In genomic region chr8:13757805-13758727, GRCm38 (mm10) we compare ENCODE assay signal across 8 mouse cellular contexts. TPM values are rescaled to one million over a fixed set of nuclear protein-coding genes. Genes with fewer than 3 reads are reported as not detected.
DNase-seq lines count a peak whose midpoint lies in the region; ATAC-seq lines count a peak whose summit lies in the region.

No protein-coding gene starts in this region.

- H3K27me3 ChIP-seq in liver, embryonic 12.5 days (replicated peaks) = 0 out of 2 replicates have a peak, but pooled peaks cover 7% of the 10 kb centered on the region

- H3K27ac ChIP-seq in liver, embryonic 12.5 days = peak overlapping the region; percentile 80

- WGBS in liver, embryonic 12.5 days (ENCODE audit: insufficient replicate concordance) = under 1% methylated on average over 36 of the region's 38 CpGs

- H3K36me3 ChIP-seq in liver, embryonic 12.5 days = peaks cover 36% of the 10 kb centered on the region

- H3K9me3 ChIP-seq in liver, embryonic 12.5 days (replicated peaks) = no peaks in the 10 kb centered on the region

- DNase-seq in 3134 (ENCODE audit: extremely low read depth, insufficient read length, low spot score) (peak; percentile 23), MEL-GATA-1-ER (ENCODE audit: extremely low read depth, low read depth) (peak; percentile 64)
- DNase-seq in cerebellum, postnatal 36 days = peak; percentile 13 to 20
- DNase-seq in heart, adult 9 months (ENCODE audit: low spot score in 2 of 2) = peak; percentile 17 to 34
- DNase-seq in kidney, adult 9 months = peak; percentile 57
- peak; percentile 33 to 65 for DNase-seq in thymus, postnatal 10 days (ENCODE audit: low spot score in 2 of 2)

- peak overlapping the region; percentile 98 for H3K4me3 ChIP-seq in liver, embryonic 12.5 days

- ATAC-seq in liver, embryonic 12.5 days = peak; percentile 74
- peak; percentile 29; the same call in 1 of the 2 replicates for ATAC-seq in monocyte, adult 5-6 weeks (replicated peaks; ENCODE audit: insufficient number of reproducible peaks, low FRiP score, low TSS enrichment, poor library complexity, severe bottlenecking)

- peak overlapping the region; percentile 97 for H3K9ac ChIP-seq in liver, embryonic 12.5 days

- H3K4me1 ChIP-seq in liver, embryonic 12.5 days = peaks cover 22% of the 10 kb centered on the region

- peak overlapping the region; percentile 88 for H3K4me2 ChIP-seq in liver, embryonic 12.5 days

RNA-seq across cellular contexts. Expression of gene Cdc16, which starts 0.6 kb away (rescaled TPM):
- 86.4 and 87.4 TPM in 2 replicates for polyA plus RNA-seq in liver, embryonic 12.5 days (2016; fragmentation: Nextera tagmentation; extraction: Ambion mirVana)
- total RNA-seq in monocyte, adult 5-6 weeks (2017) = 26.3 to 45.9 TPM (median 30.8 TPM) in 3 replicates

RNA-seq across cellular contexts. Expression of gene Upf3a, which starts 27.3 kb away (rescaled TPM):
- polyA plus RNA-seq in liver, embryonic 12.5 days (2016; fragmentation: Nextera tagmentation; extraction: Ambion mirVana) = 20.3 and 21.3 TPM in 2 replicates
- total RNA-seq in monocyte, adult 5-6 weeks (2017) = 32.4 to 33.7 TPM (median 32.9 TPM) in 3 replicates

RNA-seq across cellular contexts. Expression of gene Cfap97d2, which starts 52.4 kb away (rescaled TPM):
- polyA plus RNA-seq in liver, embryonic 12.5 days (2016; fragmentation: Nextera tagmentation; extraction: Ambion mirVana) = not detected in 2 replicates
- 2.5 TPM in 1 of 3 replicates, not detected in the others for total RNA-seq in monocyte, adult 5-6 weeks (2017)

Comparison
In these comparisons a context has a peak if more than half of its experiments do, and no peak if none do; other contexts are left out.
1. Peak in every context shown above with its lines: DNase-seq, ATAC-seq, H3K4me3 ChIP-seq and H3K27ac ChIP-seq.